Mouse (Mus musculus): ENCODE measurements around the gene Slf1.

DNA sequence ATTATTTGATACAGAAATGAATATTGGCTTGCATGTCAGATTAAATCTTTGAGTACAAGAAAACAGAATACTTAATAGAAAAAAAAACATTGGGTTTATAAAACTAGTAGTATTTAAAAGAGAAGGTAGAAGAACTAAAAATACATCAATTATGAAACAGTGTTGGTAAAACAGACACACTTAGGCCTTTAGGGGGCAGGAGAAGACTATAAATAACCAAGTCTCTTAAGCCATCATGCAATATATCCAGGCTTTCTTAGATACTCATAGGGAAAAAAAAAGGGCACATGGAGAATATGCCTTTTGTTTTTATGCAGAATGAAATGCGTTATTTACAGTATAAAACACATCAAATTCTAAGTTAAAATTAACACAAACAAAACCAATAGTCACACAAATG is 89.9 kb downstream of the Slf1 start:
- TF ChIP-seq CTCF (IDR thresholded peaks at IDR 0.05; ENCODE audit: borderline replicate concordance, extremely low read depth, insufficient read depth, insufficient read length) (no peak), POLR2A (IDR thresholded peaks at IDR 0.05; ENCODE audit: borderline replicate concordance, extremely low read depth, insufficient read depth, insufficient read length, poor library complexity, severe bottlenecking) (no peak)

Measured in brain, embryonic 14.5 days (tissue).